Mouse (Mus musculus) olfactory bulb, adult 2 months (tissue): Measurements from ENCODE around the gene Hecw2.

Experiments used
- CTCF ChIP-seq: fragments of 200-500 bp; IDR thresholded peaks from 2 replicates; pipeline ENCODE4 v1.5.1; 2012; ENCODE audit warnings: low read depth, mild to moderate bottlenecking, low read length, moderate library complexity; ENCODE audit not compliant: insufficient read depth
- POLR2A ChIP-seq: fragments of 200-500 bp; IDR thresholded peaks from 2 replicates; pipeline ENCODE4 v1.6.1; 2012; ENCODE audit warnings: mild to moderate bottlenecking, low read depth, low read length, moderate library complexity; ENCODE audit not compliant: insufficient read depth

DNA sequence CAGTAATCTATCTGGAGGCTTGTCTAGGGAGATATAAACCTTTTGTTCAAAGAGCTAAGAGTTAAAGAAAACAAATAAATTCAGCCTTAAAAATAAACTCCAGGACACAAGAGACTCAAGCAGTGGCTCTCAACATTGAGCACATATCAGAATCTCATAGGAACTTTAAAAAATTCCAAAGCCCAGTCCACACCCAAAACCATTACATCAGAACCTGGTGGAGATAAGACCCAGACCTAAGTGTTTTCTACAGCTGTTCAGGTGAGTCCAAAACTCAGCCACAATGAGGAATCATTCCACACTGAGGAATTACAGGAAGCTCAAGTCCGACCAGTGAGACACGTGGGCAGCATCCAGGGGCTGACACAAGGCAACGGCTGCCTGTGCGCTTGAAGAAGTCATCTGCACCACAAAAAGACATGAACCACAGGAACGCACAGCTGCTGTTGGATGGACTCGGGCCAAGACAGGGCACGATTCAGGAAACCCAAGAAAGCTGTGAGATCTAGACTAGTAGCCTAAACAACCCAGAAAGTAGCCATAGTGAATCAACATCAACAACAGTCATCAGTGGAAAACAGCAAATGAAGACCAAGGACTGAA is 338.4 kb downstream of the Hecw2 start:
- no peak for TF ChIP-seq CTCF
- no peak for TF ChIP-seq POLR2A
